Mouse (Mus musculus) gastrocnemius, postnatal 4 days (tissue): ENCODE results near the gene Eif5b. TPM values are rescaled to one million over a fixed set of nuclear protein-coding genes. Genes with fewer than 3 reads are reported as not detected.
"Not testable (repeated sequence)": the region's sequence is repeated elsewhere in the genome, so short reads cannot be mapped to it uniquely, and the experiment has no call there.

Experiments used
- DNase-seq, 2 experiments: peaks; one replicate each; pipeline ENCODE4 v3.0.0; 2021 to 2022; ENCODE audit warnings: low spot score in 2 of 2, mixed read lengths in 2 of 2
- total RNA-seq, 2 experiments: library from RNA; stranded (reverse); gene quantifications; 2 replicates each; pipeline ENCODE4 v1.2.3; 2021

Gene Eif5b
- total RNA-seq, 2 experiments from 2014 or later, result 36.4 to 37.3 TPM

- no peak for DNase-seq
Measured at GRCm38 (mm10) chr1:38001956-38002355, 4.1 kb downstream of the Eif5b start.

- no peak for DNase-seq
Measured at GRCm38 (mm10) chr1:38003046-38003445, 5.2 kb downstream of the Eif5b start.

GRCm38 (mm10) chr1:38006741-38007140, 8.9 kb downstream of the Eif5b start:
- no peak for DNase-seq

GRCm38 (mm10) chr1:38011647-38012046, 13.8 kb downstream of the Eif5b start:
- no peak for DNase-seq

DNA sequence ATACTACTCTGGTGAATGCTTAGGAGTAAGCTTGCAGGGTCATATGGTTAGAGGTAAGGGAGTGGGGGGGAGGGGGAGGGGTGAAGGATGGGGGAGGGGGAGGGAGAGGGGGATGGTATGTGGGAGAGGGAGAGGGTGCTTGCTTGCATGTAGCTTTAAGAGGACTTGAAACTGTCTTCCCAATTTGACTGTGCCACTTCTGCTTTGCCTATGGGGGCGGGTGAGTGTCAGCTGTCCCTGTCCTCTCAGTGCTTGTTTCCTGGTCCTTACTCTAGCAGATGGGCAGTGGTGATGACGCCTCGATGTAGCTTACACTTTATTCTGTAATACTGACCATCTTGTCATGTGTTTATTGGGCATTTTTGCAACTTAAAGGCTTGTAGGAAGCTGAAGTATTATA, 14.3 kb downstream of the Eif5b start:
- no peak for DNase-seq

DNA sequence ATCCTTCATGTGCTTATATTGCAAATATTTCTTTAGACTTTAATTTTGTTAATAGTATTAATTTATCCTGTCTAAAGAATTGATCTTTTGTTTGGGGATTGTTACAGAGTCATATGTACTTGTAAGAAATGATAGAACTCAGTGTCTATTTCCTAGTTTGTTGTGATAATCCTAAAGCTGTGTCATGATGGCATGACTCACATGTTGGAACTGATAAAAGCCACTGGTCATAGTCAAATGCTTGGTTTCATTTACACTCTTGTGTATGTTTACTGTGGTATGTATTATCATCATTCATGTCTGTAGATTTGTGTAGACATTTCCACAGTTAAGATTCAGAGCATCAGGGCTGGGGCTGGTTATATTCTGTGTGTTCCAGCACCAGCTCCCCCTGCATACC, 14.7 kb downstream of the Eif5b start:
- no peak for DNase-seq

- DNase-seq, result no peak
Measured at GRCm38 (mm10) chr1:38014551-38015203, 16.9 kb downstream of the Eif5b start.

DNA sequence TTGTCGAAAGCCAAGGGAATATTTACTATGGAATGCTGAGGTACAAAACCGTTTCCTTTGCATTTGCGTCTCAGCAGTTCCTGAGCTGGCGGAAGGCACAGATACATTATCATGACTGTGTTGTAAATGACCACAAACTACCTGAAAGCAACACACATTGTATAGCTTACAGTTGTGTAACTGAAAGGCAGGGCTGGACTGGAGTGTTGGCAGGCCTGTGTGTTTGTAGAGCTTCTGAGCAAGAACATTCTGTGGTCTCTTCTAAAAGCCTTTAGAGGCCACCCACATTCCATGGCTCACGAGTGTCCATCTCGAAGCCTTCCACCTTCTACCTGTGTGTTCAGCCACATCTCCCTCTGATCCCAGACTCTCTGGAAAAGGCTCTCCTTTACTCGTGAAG, 29.5 kb downstream of the Eif5b start:
- DNase-seq, result no peak

DNA sequence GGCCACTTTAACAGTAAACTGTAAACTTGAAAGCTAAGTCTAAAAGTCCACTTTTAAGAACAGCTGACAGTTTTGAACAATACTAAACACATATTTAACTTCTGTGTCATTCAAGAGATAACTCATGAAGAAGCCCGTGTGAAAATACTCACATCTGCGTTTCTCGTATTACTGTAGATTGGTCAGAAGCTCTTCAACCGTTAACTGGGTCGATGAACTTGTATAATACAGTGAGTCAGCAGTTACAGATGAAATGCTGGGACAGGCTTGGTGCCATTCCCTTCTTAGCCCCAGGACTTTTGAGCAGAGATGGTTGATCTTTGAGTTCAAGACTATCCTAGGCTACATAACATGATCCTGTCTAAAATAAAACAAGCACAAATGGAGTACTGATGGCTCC, 33.6 kb downstream of the Eif5b start:
- DNase-seq, result no peak

DNA sequence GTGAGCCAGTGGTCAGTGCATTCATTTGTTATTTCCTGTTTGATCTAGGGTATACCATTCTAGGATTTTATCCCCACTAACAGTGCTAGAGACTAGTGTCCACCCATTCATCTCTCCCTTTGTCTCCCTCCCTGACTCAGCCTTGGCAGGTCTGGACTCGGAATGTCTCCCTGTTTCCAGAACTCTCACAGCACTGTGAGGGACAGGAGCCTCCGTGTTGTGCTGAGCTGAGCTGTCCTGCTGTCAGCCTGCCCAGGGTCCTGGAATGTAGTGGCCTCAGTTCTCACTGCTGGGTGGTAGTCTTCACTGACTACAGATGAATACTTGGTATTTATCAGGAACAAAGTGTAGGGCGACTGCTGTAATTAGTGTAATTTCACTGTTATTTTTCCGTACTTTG, 37.7 kb downstream of the Eif5b start:
- DNase-seq, result no peak

GRCm38 (mm10) chr1:38037375-38037774, 39.6 kb downstream of the Eif5b start:
- DNase-seq, result no peak

DNA sequence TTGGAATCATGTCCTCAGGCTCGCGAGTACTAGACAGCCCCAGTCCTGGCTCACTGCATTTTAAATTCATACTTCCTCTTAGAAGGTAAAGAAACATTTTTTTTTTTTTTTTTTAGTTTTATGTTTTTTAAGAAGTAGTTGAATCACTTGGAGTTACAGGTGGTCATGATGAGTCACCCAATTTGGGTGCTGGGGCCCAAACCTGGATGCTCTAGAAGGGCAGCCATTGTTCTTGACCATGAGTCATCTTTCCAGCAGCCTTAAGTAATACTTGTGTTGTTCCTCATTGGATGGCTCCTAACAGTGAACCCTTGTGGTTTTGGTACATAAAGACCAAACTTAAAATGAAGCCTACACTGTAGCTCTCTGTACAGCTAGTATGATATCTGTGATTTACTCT, 41.1 kb downstream of the Eif5b start:
- no peak for DNase-seq

- DNase-seq, result no peak
Measured at GRCm38 (mm10) chr1:38048121-38048520, 50.3 kb downstream of the Eif5b start.

- DNase-seq, result no peak
Measured at GRCm38 (mm10) chr1:38049562-38049961, 51.8 kb downstream of the Eif5b start.

- no peak for DNase-seq
Measured at GRCm38 (mm10) chr1:38055176-38055575, 57.4 kb downstream of the Eif5b start.

DNA sequence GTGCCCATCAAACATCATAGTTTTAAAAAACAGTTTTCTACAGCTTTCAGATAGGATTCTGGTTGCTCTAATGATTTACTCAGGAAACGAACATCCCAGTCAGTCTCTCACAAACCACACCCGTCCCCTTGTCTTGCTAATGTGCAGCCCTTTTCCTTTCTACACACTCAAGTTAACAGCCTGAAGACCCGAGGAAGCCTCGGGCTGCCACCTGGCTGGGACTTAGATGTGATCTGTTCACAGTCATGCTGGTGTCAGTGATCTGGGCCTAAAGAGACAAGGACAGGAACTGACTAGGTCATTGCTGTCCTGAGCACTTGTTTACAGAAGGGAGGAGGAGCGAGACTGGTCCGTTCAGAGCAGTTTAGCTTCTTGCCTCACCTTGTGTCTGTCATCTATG, 60.6 kb downstream of the Eif5b start:
- no peak for DNase-seq

- not testable (repeated sequence) for DNase-seq
Measured at GRCm38 (mm10) chr1:38062156-38062555, 64.3 kb downstream of the Eif5b start.

DNA sequence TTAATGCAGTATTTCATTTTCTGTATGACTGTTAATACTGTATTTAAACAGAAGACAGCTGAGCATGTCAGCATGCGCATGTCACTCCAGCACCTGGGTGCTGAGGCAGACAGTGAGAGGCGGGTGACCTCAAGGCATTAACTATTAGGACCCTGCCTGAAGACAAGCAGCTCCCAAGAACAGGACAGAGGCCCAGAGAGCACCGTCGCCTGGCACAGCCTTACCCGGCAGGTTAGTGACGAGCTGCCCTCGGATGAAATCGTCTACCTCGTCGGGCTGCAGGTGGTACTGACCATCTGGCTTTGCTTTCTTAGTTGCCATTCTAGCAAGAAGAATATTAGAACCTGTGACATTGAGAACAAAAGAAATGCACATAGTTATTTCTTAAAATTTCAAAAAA, 69.5 kb downstream of the Eif5b start:
- no peak for DNase-seq

- DNase-seq, result no peak
Measured at GRCm38 (mm10) chr1:38071326-38071725, 73.5 kb downstream of the Eif5b start.

- DNase-seq, result no peak
Measured at GRCm38 (mm10) chr1:38081316-38081715, 83.5 kb downstream of the Eif5b start.

DNA sequence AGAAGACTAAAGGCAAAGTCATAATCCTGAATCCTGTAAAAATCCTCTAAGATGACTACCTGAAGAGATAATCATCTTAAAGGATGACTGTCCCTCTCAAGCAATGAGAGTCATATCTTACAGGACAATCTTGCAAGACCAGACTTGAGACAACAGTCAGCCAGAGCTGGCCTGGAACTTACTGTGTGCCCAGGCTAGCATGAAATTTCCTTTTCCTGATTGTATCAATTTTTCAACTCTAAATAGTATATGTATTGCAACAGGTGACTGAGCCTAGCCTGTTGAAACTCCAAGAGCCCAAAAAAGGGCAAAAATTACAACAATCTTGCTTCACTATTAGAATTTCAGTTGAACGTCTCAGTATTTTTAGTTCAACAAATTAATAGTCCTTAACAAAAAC, 105.4 kb downstream of the Eif5b start:
- no peak for DNase-seq

GRCm38 (mm10) chr1:38103813-38104212, 106.0 kb downstream of the Eif5b start:
- no peak for DNase-seq
